Mouse (Mus musculus) olfactory bulb, adult 2 months (tissue): ENCODE measurements around the gene Aurkb. TPM values are rescaled to one million over a fixed set of nuclear protein-coding genes. Genes with fewer than 3 reads are reported as not detected.

ENCODE experiments used
- H3K27ac ChIP-seq: fragments of 200-500 bp; 2 replicates; pipeline ENCODE4 v1.5.1; 2012; ENCODE audit warnings: low read depth, low read length; ENCODE audit not compliant: insufficient read depth
- H3K4me1 ChIP-seq: fragments of 200-500 bp; 2 replicates; pipeline ENCODE4 v1.6.1; 2012; ENCODE audit warnings: low read length; ENCODE audit not compliant: control insufficient read depth, insufficient read depth
- H3K4me3 ChIP-seq: fragments of 200-500 bp; 2 replicates; pipeline ENCODE4 v1.5.1; 2012; ENCODE audit warnings: mild to moderate bottlenecking, low read depth, low read length, moderate library complexity; ENCODE audit not compliant: insufficient read depth
- CTCF ChIP-seq: fragments of 200-500 bp; IDR thresholded peaks from 2 replicates; pipeline ENCODE4 v1.5.1; 2012; ENCODE audit warnings: low read depth, mild to moderate bottlenecking, low read length, moderate library complexity; ENCODE audit not compliant: insufficient read depth
- POLR2A ChIP-seq: fragments of 200-500 bp; IDR thresholded peaks from 2 replicates; pipeline ENCODE4 v1.6.1; 2012; ENCODE audit warnings: mild to moderate bottlenecking, low read depth, low read length, moderate library complexity; ENCODE audit not compliant: insufficient read depth
- WGBS: fragments of 180-500 bp; shearing (Covaris S2); methylation state at CpG from one replicate; pipeline ENCODE4 v1.1.7; 2018; 5-methylcytosine and 5-hydroxymethylcytosine counted together
- polyA plus RNA-seq: library from polyadenylated mRNA; stranded (reverse); fragments of >200 nt; gene quantifications from 2 replicates; pipeline ENCODE4 v1.2.4, GENCODE M21; 2012; ENCODE audit warnings: low replicate concordance; ENCODE audit not compliant: missing spikeins, insufficient read depth, insufficient read length

Aurkb gene
- polyA plus RNA-seq, 1 experiment, result not detected

DNA sequence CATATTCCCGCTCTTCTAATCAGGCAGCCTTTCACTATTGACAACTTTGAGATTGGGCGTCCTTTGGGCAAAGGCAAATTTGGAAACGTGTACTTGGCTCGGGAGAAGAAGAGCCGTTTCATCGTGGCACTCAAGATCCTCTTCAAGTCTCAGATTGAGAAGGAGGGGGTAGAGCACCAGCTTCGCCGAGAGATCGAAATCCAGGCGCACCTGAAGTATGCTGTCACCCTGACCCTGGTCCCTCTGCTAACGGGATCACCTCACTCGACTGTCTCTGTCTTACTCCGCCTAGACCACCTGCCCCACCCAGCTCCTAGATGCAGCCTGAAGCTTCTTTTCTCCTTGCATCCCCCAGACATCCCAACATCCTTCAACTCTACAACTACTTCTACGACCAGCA lies 2.7 kb downstream of the Aurkb start:
- Histone ChIP-seq H3K4me1 (peaks cover 4% of the 10 kb centered on the region), H3K27ac (no peak overlapping the region), H3K4me3 (no peak overlapping the region)
- no peak for TF ChIP-seq POLR2A
- no peak for TF ChIP-seq CTCF
- 93% methylated on average over 14 of the region's 14 CpGs for WGBS

DNA sequence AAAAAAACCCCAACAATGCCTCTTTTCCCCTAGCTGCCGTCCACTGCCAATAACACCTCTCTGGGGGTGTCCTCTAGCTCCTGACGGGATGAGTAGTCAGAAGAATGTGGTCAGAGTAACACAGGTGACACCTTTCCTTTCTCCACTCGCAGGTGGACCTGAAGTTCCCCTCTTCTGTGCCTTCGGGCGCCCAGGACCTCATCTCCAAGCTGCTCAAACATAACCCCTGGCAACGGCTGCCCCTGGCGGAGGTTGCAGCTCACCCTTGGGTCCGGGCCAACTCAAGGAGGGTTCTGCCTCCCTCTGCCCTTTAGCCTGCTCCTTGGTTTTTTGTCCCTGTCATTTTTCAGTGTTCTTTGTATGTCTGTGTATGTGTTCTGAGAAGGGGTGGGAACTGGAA lies 5.3 kb downstream of the Aurkb start:
- Histone ChIP-seq H3K4me1 (peaks cover 3% of the 10 kb centered on the region), H3K27ac (no peak overlapping the region), H3K4me3 (no peak overlapping the region)
- no peak for TF ChIP-seq CTCF
- TF ChIP-seq POLR2A, result no peak
- 84% methylated on average over 8 of the region's 8 CpGs for WGBS

DNA sequence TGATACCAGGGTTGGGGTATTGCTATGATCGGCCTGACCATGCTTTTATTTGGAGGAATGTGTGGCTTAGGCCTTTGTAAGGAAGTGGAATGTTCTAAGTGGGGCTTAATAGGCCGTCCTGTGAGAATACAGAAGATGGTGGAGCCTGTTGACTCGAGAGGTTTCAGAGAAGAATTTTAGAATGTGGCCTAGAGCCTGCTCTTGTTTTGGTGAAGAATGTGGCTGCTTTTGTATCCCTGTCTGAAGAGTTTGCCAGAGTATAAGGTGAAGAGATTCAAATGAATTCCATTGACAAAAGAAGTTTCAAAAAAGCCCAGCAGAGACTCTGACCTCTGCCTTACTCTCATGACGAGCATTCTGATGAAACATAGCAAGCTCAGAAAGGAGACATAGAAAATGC lies 6.3 kb downstream of the Aurkb start:
- Histone ChIP-seq H3K27ac (no peak overlapping the region), H3K4me1 (no peaks in the 10 kb centered on the region), H3K4me3 (no peak overlapping the region)
- 73% methylated on average over 4 of the region's 4 CpGs for whole genome bisulfite sequencing
- TF ChIP-seq POLR2A (no peak), CTCF (no peak)

DNA sequence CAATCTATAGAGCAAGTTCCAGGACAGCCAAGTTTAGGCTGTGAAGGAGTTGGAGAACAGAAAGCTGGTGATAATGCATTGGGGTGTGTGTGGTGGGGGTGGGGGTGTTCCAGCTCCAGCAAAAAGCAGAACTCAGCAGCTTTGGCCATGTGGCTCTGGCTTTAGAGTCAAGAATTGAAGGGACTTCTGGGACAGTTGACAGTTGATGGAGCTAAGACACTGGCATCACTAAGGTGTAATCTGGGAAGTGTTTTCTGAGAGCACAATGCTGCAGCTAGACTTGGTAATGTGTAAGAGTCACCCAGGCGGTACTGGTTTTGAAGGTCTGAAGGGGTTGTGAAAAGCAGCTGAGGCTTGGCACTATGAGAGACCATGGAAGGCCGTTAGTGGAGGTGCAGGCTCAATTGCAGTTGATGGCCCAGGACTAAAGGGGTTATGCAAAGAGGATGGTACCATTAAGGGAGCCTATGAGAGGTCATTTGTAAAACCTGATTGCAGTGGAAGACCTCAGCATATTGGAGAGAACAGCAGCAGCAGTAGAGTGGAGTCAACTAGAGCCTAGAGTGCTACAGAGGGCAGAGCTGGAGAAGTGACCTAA lies 7.5 kb downstream of the Aurkb start:
- H3K4me3 ChIP-seq, result no peak overlapping the region
- no peak overlapping the region for H3K27ac ChIP-seq
- WGBS, result 90% methylated on average over 2 of the region's 2 CpGs
- no peak for TF ChIP-seq POLR2A
- no peak for TF ChIP-seq CTCF
- H3K4me1 ChIP-seq, result no peaks in the 10 kb centered on the region

DNA sequence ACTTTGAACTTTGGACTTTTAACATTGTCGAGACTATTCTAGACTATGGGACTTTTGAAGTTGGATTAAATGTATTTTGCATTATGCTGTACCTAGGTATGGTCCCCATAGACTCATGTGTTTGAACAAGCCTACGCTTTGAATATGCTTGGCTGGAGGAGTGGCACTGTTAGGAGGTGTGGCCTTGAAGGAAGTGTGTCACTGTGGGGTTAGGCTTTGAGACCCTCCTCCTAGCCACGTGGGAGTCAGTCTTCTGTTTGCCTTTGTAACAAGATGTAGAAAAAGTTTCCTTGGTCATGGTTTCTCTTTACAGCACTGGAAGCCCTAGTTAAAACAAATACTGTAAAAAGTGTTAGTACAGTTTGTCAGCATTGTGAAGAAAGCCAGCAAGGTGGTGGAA lies 8.4 kb downstream of the Aurkb start:
- Histone ChIP-seq H3K4me1 (no peaks in the 10 kb centered on the region), H3K4me3 (no peak overlapping the region), H3K27ac (no peak overlapping the region)
- TF ChIP-seq POLR2A (no peak), CTCF (no peak)
- WGBS, result 82% methylated on average over 3 of the region's 3 CpGs

DNA sequence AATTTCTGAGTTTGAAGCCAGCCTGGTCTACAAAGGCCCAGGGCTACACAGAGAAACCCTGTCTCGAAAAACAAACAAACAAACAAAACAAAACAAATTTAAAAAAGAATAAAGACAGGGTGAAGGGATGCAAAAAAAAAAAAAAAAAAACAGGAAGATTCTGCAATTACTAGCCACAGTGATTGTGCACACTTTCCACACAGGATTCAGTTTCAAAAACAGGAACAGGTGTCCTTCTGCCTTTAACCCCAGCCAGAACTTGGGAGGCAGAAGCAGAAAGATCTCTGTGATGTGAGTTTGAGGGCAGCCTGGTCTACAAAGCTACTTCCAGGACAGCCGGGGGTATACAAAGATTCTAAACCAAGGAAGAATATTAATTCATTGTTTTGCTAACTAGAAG lies 12.8 kb downstream of the Aurkb start:
- H3K4me3 ChIP-seq, result peak overlapping the region; percentile 86

DNA sequence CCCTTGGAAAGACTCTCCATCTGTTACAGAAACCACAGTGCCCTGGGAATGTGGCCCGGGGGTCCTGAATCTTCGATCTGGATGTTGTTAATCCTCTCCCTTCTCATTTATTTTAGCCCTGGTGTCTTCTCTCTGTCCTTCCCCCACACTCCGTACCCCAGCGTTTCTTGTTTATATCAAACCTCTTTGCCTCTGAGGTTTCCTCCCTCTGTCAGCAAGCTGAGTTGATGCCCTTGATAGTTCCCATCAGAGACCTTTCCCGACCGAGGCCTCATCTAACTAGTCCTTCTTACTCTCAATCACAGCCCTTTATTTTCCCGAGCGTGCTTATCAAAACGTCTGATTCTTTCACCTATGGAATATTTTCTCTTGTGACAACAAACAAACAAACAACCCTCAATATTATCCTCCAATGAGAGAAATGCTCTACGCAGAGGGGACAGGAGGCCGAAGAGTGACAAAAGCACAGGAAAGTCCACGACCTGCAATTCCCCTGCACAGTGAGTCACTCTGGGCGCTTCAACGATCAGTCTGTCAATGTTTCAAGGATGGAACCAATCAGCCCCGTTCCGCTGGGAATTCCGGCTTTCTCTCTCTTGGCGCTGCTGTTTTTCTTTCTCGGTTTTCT lies 13.4 kb downstream of the Aurkb start:
- Histone ChIP-seq H3K4me3 (peak overlapping the region; percentile 86), H3K4me1 (peaks cover 12% of the 10 kb centered on the region), H3K27ac (peak overlapping the region; percentile 88)
- 1% methylated on average over 19 of the region's 19 CpGs for WGBS
- no peak for TF ChIP-seq POLR2A
- no peak for TF ChIP-seq CTCF

More for the DNA sequence above, 12.8 kb downstream of the Aurkb start:
- TF ChIP-seq POLR2A (no peak), CTCF (no peak)
- 54% methylated on average over 2 of the region's 2 CpGs for WGBS
- Histone ChIP-seq H3K27ac (peak overlapping the region; percentile 88), H3K4me1 (peaks cover 11% of the 10 kb centered on the region)

DNA sequence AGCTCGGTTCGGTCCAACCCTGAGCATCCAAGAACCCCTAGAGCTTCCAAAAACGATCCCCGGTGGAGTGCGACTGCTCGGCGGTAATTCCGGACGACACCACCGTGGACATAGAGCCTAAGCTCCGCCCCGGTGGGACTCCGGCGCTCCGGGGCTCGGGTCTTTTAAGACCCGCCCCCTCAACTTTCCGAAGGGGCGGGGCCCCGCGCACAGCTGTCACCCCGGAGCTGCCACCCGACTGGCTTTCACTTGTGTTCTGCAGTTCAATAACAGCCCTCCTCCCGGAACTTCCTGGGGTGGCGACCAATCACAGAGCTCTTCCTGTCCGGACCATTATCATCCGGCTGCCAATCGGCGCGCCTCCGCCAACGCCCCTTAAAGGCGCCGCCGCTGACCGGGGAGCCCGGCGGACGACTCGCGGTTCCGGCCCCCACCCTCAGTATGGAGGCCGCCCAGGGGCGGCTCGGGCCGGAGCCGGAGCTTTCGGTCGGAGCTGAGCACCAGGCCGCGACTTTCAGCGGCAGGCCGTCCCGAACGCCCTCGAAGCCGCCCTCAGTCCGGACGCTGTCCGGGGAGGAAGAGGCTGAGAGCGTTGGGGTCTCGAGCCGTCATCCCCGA lies 14.0 kb downstream of the Aurkb start, which contains the start of gene Borcs6:
Gene Borcs6 (plus strand): TSS at position 361 of the 618 bp plus-strand sequence.
- H3K4me1 ChIP-seq, result peaks cover 15% of the 10 kb centered on the region
- H3K4me3 ChIP-seq, result peak within 1 kb of the TSS; percentile 86
- H3K27ac ChIP-seq, result peak within 1 kb of the TSS; percentile 88
- TF ChIP-seq CTCF, result 0 out of 2 replicates have a peak, but pooled peaks have one; percentile 16
- TF ChIP-seq POLR2A, result peak; percentile 73
- under 1% methylated on average over 64 of the region's 64 CpGs for WGBS

DNA sequence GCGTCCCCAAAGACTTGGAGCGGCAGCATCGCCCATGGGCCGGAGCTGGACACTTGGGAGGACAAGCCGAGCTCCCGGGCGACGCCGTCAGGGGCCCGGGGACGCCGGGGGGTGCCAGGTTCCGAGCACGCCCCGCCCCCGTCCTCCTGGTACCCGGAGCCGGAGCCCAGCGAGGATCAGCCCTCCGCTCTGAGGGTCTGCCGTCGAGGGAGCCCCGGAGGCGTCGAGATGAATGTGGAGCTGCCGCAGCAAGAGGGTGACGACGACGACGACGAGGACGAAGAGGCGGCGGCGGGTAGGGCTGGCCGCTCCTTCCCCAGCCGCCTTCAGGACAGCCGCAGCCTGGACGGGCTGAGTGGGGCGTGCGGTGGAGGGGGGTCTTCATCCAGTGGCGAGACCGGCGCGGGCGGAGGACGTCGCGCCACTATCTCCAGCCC lies 14.5 kb downstream of the Aurkb start:
- peak overlapping the region; percentile 86 for H3K4me3 ChIP-seq
- H3K4me1 ChIP-seq, result peaks cover 15% of the 10 kb centered on the region
- peak overlapping the region; percentile 82 for H3K27ac ChIP-seq
- WGBS, result under 1% methylated on average over 49 of the region's 49 CpGs
- TF ChIP-seq CTCF (no peak), POLR2A (no peak)
